In the genomic region with DNA sequence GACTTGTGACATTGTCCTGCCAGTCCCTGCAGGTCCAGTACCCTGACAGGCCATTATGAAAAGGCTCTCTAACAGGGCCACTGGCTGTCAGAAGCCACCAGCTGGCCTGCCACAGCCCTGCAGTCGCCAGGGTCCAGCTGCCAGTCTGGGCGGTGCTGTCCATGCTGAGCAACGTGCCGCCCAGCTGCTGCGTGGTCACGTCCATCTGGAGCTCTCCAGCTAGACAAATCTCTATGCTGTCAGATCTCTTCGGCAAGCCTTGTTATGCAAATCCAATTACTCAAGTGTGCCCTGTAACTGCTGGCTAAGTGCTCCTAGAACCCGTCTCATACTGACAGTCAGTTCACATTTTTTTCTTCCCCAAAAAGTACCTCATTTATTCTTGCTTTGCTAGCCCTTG, we compare ENCODE assay signal across 8 mouse cellular contexts. TPM values are rescaled to one million over a fixed set of nuclear protein-coding genes. Genes with fewer than 3 reads are reported as not detected.
DNase-seq lines count a peak whose midpoint lies in the region; ATAC-seq lines count a peak whose summit lies in the region.

No protein-coding gene starts in this region.

- no peaks in the 10 kb centered on the region for H3K27me3 ChIP-seq in neural tube, embryonic 15.5 days (replicated peaks)
- no peaks in the 10 kb centered on the region; the same call in 1 of the 2 replicates for H3K27me3 ChIP-seq in forebrain, embryonic 11.5 days (ENCODE audit: control insufficient read depth, insufficient read depth, low read length)
- H3K27me3 ChIP-seq in splenic B cell, adult 2 months (ENCODE audit: control insufficient read depth, insufficient read depth, low read length, poor library complexity, severe bottlenecking), result no peaks in the 10 kb centered on the region

- no peak overlapping the region for H3K27ac ChIP-seq in neural tube, embryonic 15.5 days (replicated peaks)
- no peak overlapping the region for H3K27ac ChIP-seq in forebrain, embryonic 11.5 days (ENCODE audit: low read depth, low read length)

- H3K36me3 ChIP-seq in neural tube, embryonic 15.5 days, result no peaks in the 10 kb centered on the region
- no peaks in the 10 kb centered on the region for H3K36me3 ChIP-seq in forebrain, embryonic 11.5 days (ENCODE audit: control insufficient read depth, insufficient read depth, low read length)
- no peaks in the 10 kb centered on the region for H3K36me3 ChIP-seq in splenic B cell, adult 2 months (ENCODE audit: control insufficient read depth, insufficient read depth, low read length, poor library complexity, severe bottlenecking)

- H3K9me3 ChIP-seq in neural tube, embryonic 15.5 days (replicated peaks), result no peaks in the 10 kb centered on the region
- no peaks in the 10 kb centered on the region for H3K9me3 ChIP-seq in forebrain, embryonic 11.5 days (ENCODE audit: control insufficient read depth, low read length)

- no peak for ATAC-seq in neural tube, embryonic 15.5 days (ENCODE audit: low FRiP score)
- peak; percentile 75 for ATAC-seq in forebrain, embryonic 11.5 days (replicated peaks; ENCODE audit: low FRiP score)
- no peak for ATAC-seq in megakaryocyte-erythroid progenitor cell, adult 5-6 weeks (replicated peaks; ENCODE audit: low FRiP score, low TSS enrichment, poor library complexity, severe bottlenecking)

- 12% methylated on average over 8 of the region's 8 CpGs for WGBS in neural tube, embryonic 15.5 days
- 20% methylated on average over 8 of the region's 8 CpGs for WGBS in forebrain, embryonic 11.5 days

- peak; percentile 59 for DNase-seq in neural tube, embryonic 10.5 days (ENCODE audit: extremely low spot score, low spot score)
- DNase-seq in forebrain, embryonic 11.5 days (ENCODE audit: low spot score), result peak; percentile 78
- peak; percentile 40 to 54 for DNase-seq in heart, postnatal 10 days
- peak; percentile 13 for DNase-seq in layer of hippocampus, adult 9-10 months (ENCODE audit: low spot score)
- DNase-seq in lung, postnatal 4 days, result peak; percentile 37 to 84
- peak; percentile 65 for DNase-seq in splenic B cell, adult 2 months (ENCODE audit: low read depth, low spot score)

- H3K4me3 ChIP-seq in neural tube, embryonic 15.5 days (replicated peaks), result no peak overlapping the region
- H3K4me3 ChIP-seq in forebrain, embryonic 11.5 days (ENCODE audit: low read depth, low read length), result no peak overlapping the region

- H3K4me2 ChIP-seq in neural tube, embryonic 15.5 days, result no peak overlapping the region
- H3K4me2 ChIP-seq in forebrain, embryonic 11.5 days (ENCODE audit: low read depth, low read length, severe bottlenecking), result no peak overlapping the region

- H3K4me1 ChIP-seq in neural tube, embryonic 15.5 days, result peaks cover 4% of the 10 kb centered on the region; the same call in 1 of the 2 replicates
- H3K4me1 ChIP-seq in forebrain, embryonic 11.5 days (replicated peaks; ENCODE audit: control insufficient read depth, insufficient read depth, low read length), result peaks cover 4% of the 10 kb centered on the region

- H3K9ac ChIP-seq in neural tube, embryonic 15.5 days (replicated peaks), result no peak overlapping the region
- H3K9ac ChIP-seq in forebrain, embryonic 11.5 days (ENCODE audit: low read length), result no peak overlapping the region; the same call in 1 of the 2 replicates

- intact Hi-C loops in heart, postnatal 10 days (cut with DNase I), result no loop called here

RNA-seq across cellular contexts. Expression of gene Hibadh, which starts 55.8 kb away (rescaled TPM):
- 72.2 and 91.4 TPM in 2 replicates for polyA plus RNA-seq in neural tube, embryonic 15.5 days (2015; fragmentation: Nextera tagmentation; extraction: Ambion mirVana)
- 42.0 and 44.0 TPM in 2 replicates for polyA plus RNA-seq in forebrain, embryonic 11.5 days (2014; fragmentation: Nextera tagmentation; extraction: Ambion mirVana)
- 100 to 1,000 TPM; 153 to 156 TPM for total RNA-seq in heart, postnatal 10 days (2021)
- total RNA-seq in megakaryocyte-erythroid progenitor cell, adult 5-6 weeks (2014; fragmentation: Nextera tagmentation), result 50.1 and 72.1 TPM in 2 replicates
- 54.8 and 58.5 TPM in 2 replicates for total RNA-seq in megakaryocyte-erythroid progenitor cell, adult 5-6 weeks (2017)

Comparison
In these comparisons a context has a peak if more than half of its experiments do, and no peak if none do; other contexts are left out.
1. DNase-seq: peak in every context shown above with its lines; median percentile 78 in forebrain, embryonic 11.5 days; 65 in splenic B cell, adult 2 months; 60 in lung, postnatal 4 days; 59 in neural tube, embryonic 10.5 days; 47 in heart, postnatal 10 days; 13 in layer of hippocampus, adult 9-10 months.